Comparison of ENCODE assay signal across 20 mouse cellular contexts in genomic region chr16:91228238-91229071, GRCm38 (mm10). TPM values are rescaled to one million over a fixed set of nuclear protein-coding genes. Genes with fewer than 3 reads are reported as not detected.
A peak's percentile ranks its signal among the peaks of the same experiment; 100 is the strongest.
DNase-seq lines count a peak whose midpoint lies in the region; ATAC-seq and TF ChIP-seq lines count a peak whose summit lies in the region.
"Had no signal": no experiment of that assay in that cellular context is flagged by ENCODE, and none has a peak within 500 bp of the region (broad histone marks: within the 10 kb centered on the region; RNA-seq: fewer than 3 reads in every experiment).

No protein-coding gene starts in this region.

- DNase-seq in hindbrain, embryonic 10.5 days (ENCODE audit: low spot score) = peak; percentile 49
- peak; percentile 54 for DNase-seq in forebrain, embryonic 11.5 days (ENCODE audit: low spot score)
- DNase-seq in midbrain, postnatal 0 days (ENCODE audit: low spot score) = no peak
- DNase-seq in right cerebral cortex, postnatal 36 days (ENCODE audit: low spot score in 2 of 2) = no peak
- DNase-seq in right cerebral cortex, postnatal 25 days = no peak
- DNase-seq: cerebellum, adult 11-12 months; kidney, adult 9 months; layer of hippocampus, postnatal 36 days; lung, embryonic 14.5 days; spleen, adult 18-20 months had no signal

- no peak for ATAC-seq in hindbrain, embryonic 12.5 days (ENCODE audit: low FRiP score)
- ATAC-seq in forebrain, embryonic 11.5 days (replicated peaks; ENCODE audit: low FRiP score) = no peak
- ATAC-seq in hindbrain, embryonic 15.5 days (ENCODE audit: low FRiP score, low read depth) = no peak
- ATAC-seq in midbrain, postnatal 0 days (ENCODE audit: low FRiP score) = no peak
- ATAC-seq in CD4-positive, CD25-positive, alpha-beta regulatory T cell, adult 4 months = no peak

- no peak overlapping the region for H3K4me2 ChIP-seq in hindbrain, embryonic 12.5 days (replicated peaks)
- peak overlapping the region; percentile 61 for H3K4me2 ChIP-seq in forebrain, embryonic 11.5 days (ENCODE audit: low read depth, low read length, severe bottlenecking)
- H3K4me2 ChIP-seq in hindbrain, embryonic 15.5 days = 0 out of 2 replicates have a peak overlapping the region, but pooled peaks have one; percentile 14
- 0 out of 2 replicates have a peak overlapping the region, but pooled peaks have one; percentile 2 for H3K4me2 ChIP-seq in midbrain, postnatal 0 days (ENCODE audit: low read depth, low read length, poor library complexity, severe bottlenecking)
- H3K4me2 ChIP-seq: limb, embryonic 15.5 days; lung, embryonic 14.5 days had no signal

- WGBS in hindbrain, embryonic 10.5 days = 1% methylated on average over 30 of the region's 30 CpGs
- WGBS in hindbrain, embryonic 12.5 days = 2% methylated on average over 30 of the region's 30 CpGs
- WGBS in forebrain, embryonic 11.5 days = 1% methylated on average over 30 of the region's 30 CpGs
- 2% methylated on average over 30 of the region's 30 CpGs for WGBS in hindbrain, embryonic 15.5 days
- 3% methylated on average over 30 of the region's 30 CpGs for WGBS in midbrain, postnatal 0 days

- H3K27ac ChIP-seq in hindbrain, embryonic 10.5 days = no peak overlapping the region
- no peak overlapping the region for H3K27ac ChIP-seq in hindbrain, embryonic 12.5 days
- H3K27ac ChIP-seq in forebrain, embryonic 11.5 days (ENCODE audit: low read depth, low read length) = no peak overlapping the region
- no peak overlapping the region for H3K27ac ChIP-seq in hindbrain, embryonic 15.5 days (replicated peaks)
- H3K27ac ChIP-seq in midbrain, postnatal 0 days (ENCODE audit: low read depth, low read length) = 0 out of 2 replicates have a peak overlapping the region, but pooled peaks have one; percentile 9
- H3K27ac ChIP-seq: limb, embryonic 15.5 days had no signal

- peaks cover 100% of the 10 kb centered on the region for H3K27me3 ChIP-seq in hindbrain, embryonic 10.5 days (ENCODE audit: insufficient read depth, poor library complexity, severe bottlenecking)
- peaks cover 100% of the 10 kb centered on the region for H3K27me3 ChIP-seq in hindbrain, embryonic 12.5 days
- H3K27me3 ChIP-seq in forebrain, embryonic 11.5 days (ENCODE audit: control insufficient read depth, insufficient read depth, low read length) = peaks cover 94% of the 10 kb centered on the region
- H3K27me3 ChIP-seq in hindbrain, embryonic 15.5 days = peaks cover 90% of the 10 kb centered on the region
- H3K27me3 ChIP-seq in midbrain, postnatal 0 days (ENCODE audit: insufficient read depth, low read length) = peaks cover 67% of the 10 kb centered on the region

- no peaks in the 10 kb centered on the region for H3K36me3 ChIP-seq in hindbrain, embryonic 10.5 days
- no peaks in the 10 kb centered on the region for H3K36me3 ChIP-seq in hindbrain, embryonic 12.5 days
- no peaks in the 10 kb centered on the region for H3K36me3 ChIP-seq in forebrain, embryonic 11.5 days (ENCODE audit: control insufficient read depth, insufficient read depth, low read length)
- H3K36me3 ChIP-seq in hindbrain, embryonic 15.5 days = no peaks in the 10 kb centered on the region
- H3K36me3 ChIP-seq in midbrain, postnatal 0 days (ENCODE audit: insufficient read depth, low read length) = no peaks in the 10 kb centered on the region
- H3K36me3 ChIP-seq: limb, embryonic 15.5 days had no signal

- peaks cover 51% of the 10 kb centered on the region for H3K4me1 ChIP-seq in hindbrain, embryonic 10.5 days (replicated peaks)
- H3K4me1 ChIP-seq in hindbrain, embryonic 12.5 days = peaks cover 20% of the 10 kb centered on the region
- peaks cover 30% of the 10 kb centered on the region; the same call in 1 of the 2 replicates for H3K4me1 ChIP-seq in forebrain, embryonic 11.5 days (replicated peaks; ENCODE audit: control insufficient read depth, insufficient read depth, low read length)
- peaks cover 32% of the 10 kb centered on the region for H3K4me1 ChIP-seq in hindbrain, embryonic 15.5 days (replicated peaks)
- no peaks in the 10 kb centered on the region for H3K4me1 ChIP-seq in midbrain, postnatal 0 days (ENCODE audit: insufficient read depth, low read length)

- no peak overlapping the region for H3K4me3 ChIP-seq in hindbrain, embryonic 10.5 days
- no peak overlapping the region for H3K4me3 ChIP-seq in hindbrain, embryonic 12.5 days
- H3K4me3 ChIP-seq in forebrain, embryonic 11.5 days (ENCODE audit: low read depth, low read length) = peak overlapping the region; percentile 50
- peak overlapping the region; percentile 33 for H3K4me3 ChIP-seq in hindbrain, embryonic 15.5 days
- peak overlapping the region; percentile 36 for H3K4me3 ChIP-seq in midbrain, postnatal 0 days (ENCODE audit: low read depth, low read length)
- H3K4me3 ChIP-seq: limb, embryonic 15.5 days had no signal

- no peak for TF ChIP-seq CTCF in midbrain, postnatal 0 days (IDR thresholded peaks at IDR 0.05)

- no peak overlapping the region for H3K9ac ChIP-seq in hindbrain, embryonic 12.5 days
- H3K9ac ChIP-seq in forebrain, embryonic 11.5 days (ENCODE audit: low read length) = peak overlapping the region; percentile 54
- H3K9ac ChIP-seq in hindbrain, embryonic 15.5 days = 0 out of 2 replicates have a peak overlapping the region, but pooled peaks have one; percentile 17
- H3K9ac ChIP-seq in midbrain, postnatal 0 days (replicated peaks; ENCODE audit: low read length, poor library complexity, severe bottlenecking) = peak overlapping the region; percentile 13; the same call in 1 of the 2 replicates
- H3K9ac ChIP-seq: limb, embryonic 15.5 days; lung, embryonic 14.5 days had no signal

- H3K9me3 ChIP-seq in hindbrain, embryonic 10.5 days = no peaks in the 10 kb centered on the region
- H3K9me3 ChIP-seq in hindbrain, embryonic 12.5 days (replicated peaks) = no peaks in the 10 kb centered on the region
- H3K9me3 ChIP-seq in forebrain, embryonic 11.5 days (ENCODE audit: control insufficient read depth, low read length) = no peaks in the 10 kb centered on the region
- no peaks in the 10 kb centered on the region for H3K9me3 ChIP-seq in hindbrain, embryonic 15.5 days
- H3K9me3 ChIP-seq in midbrain, postnatal 0 days (ENCODE audit: low read length) = no peaks in the 10 kb centered on the region
- H3K9me3 ChIP-seq: limb, embryonic 15.5 days had no signal

RNA-seq across cellular contexts. Expression of gene Olig2, which starts 3.2 kb away (rescaled TPM):
- polyA plus RNA-seq in hindbrain, embryonic 10.5 days (2016; fragmentation: Nextera tagmentation; extraction: Ambion mirVana) = 1.4 and 1.9 TPM in 2 replicates
- polyA plus RNA-seq in hindbrain, embryonic 12.5 days (2016; fragmentation: Nextera tagmentation; extraction: Ambion mirVana) = 2.8 and 3.4 TPM in 2 replicates
- polyA plus RNA-seq in forebrain, embryonic 11.5 days (2014; fragmentation: Nextera tagmentation; extraction: Ambion mirVana) = 20.3 and 27.4 TPM in 2 replicates
- polyA plus RNA-seq in hindbrain, embryonic 15.5 days (2015; fragmentation: Nextera tagmentation; extraction: Ambion mirVana) = 15.6 and 16.2 TPM in 2 replicates
- 36.0 and 58.4 TPM in 2 replicates for total RNA-seq in midbrain, postnatal 0 days (2014; rRNA removed)
- 13.3 and 15.7 TPM in 2 replicates for polyA plus RNA-seq in midbrain, postnatal 0 days (2015; fragmentation: Nextera tagmentation; extraction: Ambion mirVana)
- polyA plus RNA-seq in CD4-positive, CD25-positive, alpha-beta regulatory T cell, adult 4 months (2017; shearing (Covaris generic)) = not detected
- total RNA-seq: adrenal gland, adult 18-20 months; common myeloid progenitor, adult 5-6 weeks; gastrocnemius, adult 18-20 months; heart, postnatal 25 days; megakaryocyte progenitor cell, adult 5-6 weeks had no signal
- polyA plus RNA-seq: limb, embryonic 15.5 days; lung, embryonic 14.5 days; testis, adult 2 months had no signal

RNA-seq across cellular contexts. Expression of gene Olig1, which starts 41.1 kb away (rescaled TPM):
- polyA plus RNA-seq in hindbrain, embryonic 10.5 days (2016; fragmentation: Nextera tagmentation; extraction: Ambion mirVana) = 1.4 and 1.5 TPM in 2 replicates
- 2.7 and 5.2 TPM in 2 replicates for polyA plus RNA-seq in hindbrain, embryonic 12.5 days (2016; fragmentation: Nextera tagmentation; extraction: Ambion mirVana)
- polyA plus RNA-seq in forebrain, embryonic 11.5 days (2014; fragmentation: Nextera tagmentation; extraction: Ambion mirVana) = 9.0 and 12.3 TPM in 2 replicates
- polyA plus RNA-seq in hindbrain, embryonic 15.5 days (2015; fragmentation: Nextera tagmentation; extraction: Ambion mirVana) = 121 and 136 TPM in 2 replicates
- 153 and 196 TPM in 2 replicates for total RNA-seq in midbrain, postnatal 0 days (2014; rRNA removed)
- polyA plus RNA-seq in midbrain, postnatal 0 days (2015; fragmentation: Nextera tagmentation; extraction: Ambion mirVana) = 167 and 180 TPM in 2 replicates
- polyA plus RNA-seq in CD4-positive, CD25-positive, alpha-beta regulatory T cell, adult 4 months (2017; shearing (Covaris generic)) = not detected
- total RNA-seq: common myeloid progenitor, adult 5-6 weeks; gastrocnemius, adult 18-20 months; heart, postnatal 25 days; megakaryocyte progenitor cell, adult 5-6 weeks had no signal

Comparison
In these comparisons a context has a peak if more than half of its experiments do, and no peak if none do; other contexts are left out.
1. H3K4me3 ChIP-seq: peak in forebrain, embryonic 11.5 days (single experiment), hindbrain, embryonic 15.5 days (single experiment) and midbrain, postnatal 0 days (single experiment); none in hindbrain, embryonic 10.5 days (single experiment) and hindbrain, embryonic 12.5 days (single experiment).
2. DNase-seq: peak in hindbrain, embryonic 10.5 days (single experiment) and forebrain, embryonic 11.5 days (single experiment); none in midbrain, postnatal 0 days (single experiment), right cerebral cortex, postnatal 36 days (0 of 2) and right cerebral cortex, postnatal 25 days (single experiment).